Mouse (Mus musculus) frontal cortex, postnatal 36 days (tissue): Measurements from ENCODE around the gene Nppb.
A peak's percentile ranks its signal among the peaks of the same experiment; 100 is the strongest.

ENCODE experiments used
- DNase-seq, 2 experiments: peaks; one replicate each; pipeline ENCODE4 v3.0.0; 2022; ENCODE audit warnings: low spot score in 2 of 2

Gene Nppb

GRCm38 (mm10) chr4:147976237-147976636, 9.4 kb upstream of the Nppb start:
- DNase-seq = no peak

DNA sequence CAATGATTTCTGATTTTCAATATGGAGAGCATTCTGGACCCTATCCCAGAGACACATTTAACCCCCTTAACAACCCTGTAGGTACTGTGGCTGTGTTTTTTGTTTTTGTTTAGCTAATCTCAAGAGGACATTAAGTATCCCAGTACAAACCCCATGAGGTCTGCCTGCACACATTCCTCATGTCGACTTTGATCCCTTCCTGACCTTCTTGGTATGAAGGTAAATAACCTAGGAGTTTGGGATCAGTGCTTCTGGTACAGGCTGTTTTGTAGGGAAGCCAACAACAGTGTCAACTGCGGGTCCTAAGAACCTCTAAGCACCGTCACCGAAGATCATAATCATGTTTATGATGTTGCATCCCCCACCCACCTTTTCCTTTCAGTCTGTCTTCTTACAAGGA, 7.9 kb upstream of the Nppb start:
- DNase-seq = no peak

- no peak for DNase-seq
These were observed 7.2 kb upstream of the Nppb start for GRCm38 (mm10) chr4:147978391-147978790.

- DNase-seq = no peak
These were observed 6.1 kb upstream of the Nppb start for GRCm38 (mm10) chr4:147979441-147979860.

GRCm38 (mm10) chr4:147993571-147994095, 8.0 kb downstream of the Nppb start:
- DNase-seq = no peak

GRCm38 (mm10) chr4:147995311-147995710, 9.7 kb downstream of the Nppb start:
- no peak for DNase-seq

DNA sequence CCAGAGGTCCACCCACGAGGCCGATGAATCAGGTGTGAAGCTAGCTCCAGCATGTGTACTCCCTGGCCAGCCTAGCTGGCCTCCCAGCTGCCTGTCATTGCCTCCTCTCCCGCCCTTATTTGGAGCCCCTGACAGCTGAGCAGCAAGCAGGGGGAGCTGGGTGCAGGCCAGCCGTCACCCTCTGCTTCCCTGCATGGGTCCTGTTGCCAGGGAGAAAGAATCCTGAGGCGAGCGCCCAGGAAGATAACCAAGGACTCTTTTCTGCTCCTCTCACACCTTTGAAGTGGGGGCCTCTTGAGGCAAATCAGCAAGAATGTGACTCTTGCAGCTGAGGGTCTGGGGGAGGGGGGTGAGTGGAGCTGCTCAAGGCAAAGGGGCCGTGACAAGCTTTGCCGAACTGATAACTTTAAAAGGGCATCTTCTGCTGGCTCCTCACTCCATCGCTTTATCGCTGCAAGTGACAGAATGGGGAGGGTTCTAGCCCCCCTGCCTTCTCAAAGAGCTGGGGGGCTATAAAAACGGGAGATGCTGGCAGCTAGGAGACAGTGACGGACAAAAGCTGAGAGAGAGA, 14.7 kb downstream of the Nppb start, which contains the start of gene Nppa:
Gene Nppa, plus strand, starts transcription at position 521 of the 571 bp plus-strand sequence.
- no peak for DNase-seq

- no peak for DNase-seq
These were observed 15.6 kb downstream of the Nppb start for GRCm38 (mm10) chr4:148001013-148001789.

DNA sequence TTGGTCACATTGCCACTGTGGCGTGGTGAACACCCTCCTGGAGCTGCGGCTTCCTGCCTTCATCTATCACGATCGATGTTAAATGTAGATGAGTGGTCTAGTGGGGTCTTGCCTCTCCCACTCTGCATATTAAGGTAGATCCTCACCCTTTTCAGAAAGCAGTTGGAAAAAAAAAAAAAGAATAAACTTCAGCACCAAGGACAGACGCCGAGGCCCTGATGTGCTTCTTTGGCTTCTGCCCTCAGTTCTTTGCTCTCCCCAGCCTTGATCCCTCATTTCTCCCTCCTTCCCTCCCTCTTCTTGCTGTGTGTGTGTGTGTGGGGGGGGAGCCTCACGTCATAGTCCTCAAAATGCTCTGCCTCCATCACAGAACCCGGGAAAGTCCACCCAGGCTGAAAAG, 16.3 kb downstream of the Nppb start:
- no peak for DNase-seq

DNA sequence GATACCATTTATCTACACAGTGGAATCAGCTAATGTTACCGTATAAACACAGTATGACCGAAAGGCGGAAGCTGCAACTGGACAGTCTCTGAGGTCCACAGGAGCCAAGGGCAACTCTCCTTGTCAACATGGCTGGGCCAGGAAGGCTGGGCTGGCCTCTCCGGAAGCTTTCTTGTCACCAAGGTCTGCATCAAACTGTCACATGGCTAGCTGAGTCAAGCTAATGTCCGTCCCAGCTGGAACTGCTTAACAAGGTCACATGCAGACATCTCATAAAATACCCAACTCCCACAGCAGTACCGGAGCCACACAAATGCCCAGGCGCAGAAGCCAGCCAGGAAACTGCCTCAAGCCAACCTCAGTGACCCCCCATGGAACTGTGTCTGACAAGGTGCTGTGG, 18.8 kb downstream of the Nppb start:
- DNase-seq = no peak

DNA sequence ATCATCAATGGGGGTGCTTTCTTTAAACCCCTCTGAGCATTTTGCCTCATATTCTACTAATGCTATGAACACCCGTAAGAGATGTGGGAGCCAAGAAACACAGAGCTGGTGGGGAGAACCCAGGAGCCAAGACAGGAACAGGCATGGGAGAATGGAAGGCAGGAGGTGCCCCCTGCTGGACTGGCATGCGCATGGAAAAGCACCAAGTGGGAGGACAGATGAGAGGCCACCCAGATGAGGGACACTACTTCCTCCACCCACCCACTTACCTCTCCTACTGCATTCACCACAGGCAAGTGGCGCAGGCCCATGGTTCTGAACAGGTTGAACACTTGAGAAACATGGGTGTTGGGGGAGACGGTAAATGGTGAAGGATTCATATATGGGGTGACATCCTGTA, 22.8 kb downstream of the Nppb start:
- DNase-seq = peak; percentile 66

- DNase-seq = no peak
These were observed 24.1 kb downstream of the Nppb start for GRCm38 (mm10) chr4:148009641-148010040.

DNA sequence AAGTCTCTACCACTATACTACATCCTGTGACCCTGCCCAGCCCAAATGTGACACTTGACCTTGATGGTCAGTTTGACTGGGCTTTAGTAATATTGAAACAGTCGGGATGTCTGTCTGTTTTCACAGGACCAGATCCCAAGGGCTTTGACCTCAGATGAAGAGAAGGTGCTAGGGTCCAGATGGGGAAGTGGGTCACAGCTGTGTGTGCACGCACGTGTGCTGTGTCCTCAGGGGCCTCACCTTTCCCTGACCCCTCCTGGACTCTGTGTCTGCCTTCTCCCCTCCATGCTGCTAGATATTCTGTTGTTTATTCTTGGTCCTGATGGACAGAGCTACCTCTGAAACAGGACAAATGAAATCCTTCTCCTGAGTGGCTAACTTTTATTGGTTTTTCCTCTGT, 25.7 kb downstream of the Nppb start:
- DNase-seq = no peak

DNA sequence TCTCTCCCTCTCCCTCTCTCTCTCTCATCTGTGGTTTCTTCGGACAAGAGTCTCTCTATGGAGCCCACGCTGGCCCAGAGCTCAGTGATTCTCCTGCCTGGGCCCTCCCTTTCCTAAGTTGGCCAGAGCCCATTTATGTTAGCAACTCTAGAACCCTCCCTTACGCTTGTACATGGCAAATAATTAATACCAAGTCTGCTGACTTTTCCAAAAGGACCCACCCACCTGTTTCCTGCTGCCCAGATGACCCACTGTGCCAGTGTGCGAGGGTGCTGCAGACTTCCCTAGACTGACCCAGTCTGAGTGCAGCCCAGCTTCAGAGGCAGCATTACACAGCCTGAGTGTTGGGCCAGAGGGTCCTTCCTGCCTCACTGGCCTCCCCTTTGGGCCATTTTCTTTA, 26.6 kb downstream of the Nppb start:
- DNase-seq = no peak

- no peak for DNase-seq
These were observed 29.8 kb downstream of the Nppb start for GRCm38 (mm10) chr4:148015418-148015817.

DNA sequence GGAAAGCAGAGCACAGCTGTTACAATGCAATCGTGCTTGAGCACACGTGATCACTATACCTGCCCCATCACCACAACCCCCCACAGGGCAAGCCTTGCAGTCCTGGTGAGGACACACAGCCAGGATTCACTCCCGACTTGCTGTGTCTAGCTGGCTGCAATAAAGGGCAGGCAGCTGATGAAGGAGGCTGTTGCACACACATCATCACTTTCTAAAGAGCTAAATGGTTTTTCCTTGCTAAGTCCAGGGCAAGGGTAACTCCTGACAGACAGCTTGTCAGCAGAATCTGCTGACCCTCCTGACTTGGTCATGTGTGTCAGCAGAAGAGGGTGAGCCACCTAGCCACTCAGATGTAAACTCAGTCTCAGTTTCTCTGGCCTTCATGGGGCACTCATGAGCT, 31.4 kb downstream of the Nppb start:
- DNase-seq = no peak

GRCm38 (mm10) chr4:148018410-148018809, 32.8 kb downstream of the Nppb start:
- no peak for DNase-seq

GRCm38 (mm10) chr4:148024003-148024402, 38.4 kb downstream of the Nppb start:
- DNase-seq = no peak

DNA sequence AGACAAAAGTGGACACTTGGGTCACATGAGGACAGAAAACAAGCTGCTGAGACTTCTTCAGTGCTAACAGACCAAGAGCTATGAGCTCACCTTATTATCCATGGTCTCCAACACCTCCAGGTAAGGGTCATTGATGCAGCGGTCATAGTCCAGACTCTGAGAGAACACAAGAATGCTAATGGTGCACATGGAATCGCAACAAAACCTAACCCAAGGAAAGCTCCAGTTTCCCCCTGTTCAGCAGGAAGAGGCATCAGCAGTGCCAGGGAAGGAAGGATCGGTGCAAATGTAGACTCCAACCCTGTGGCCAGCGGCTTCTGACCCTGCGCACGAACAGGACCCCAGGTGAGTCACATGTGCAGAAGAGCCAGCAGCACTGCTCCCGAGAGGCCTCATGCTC, 43.7 kb downstream of the Nppb start:
- no peak for DNase-seq

DNA sequence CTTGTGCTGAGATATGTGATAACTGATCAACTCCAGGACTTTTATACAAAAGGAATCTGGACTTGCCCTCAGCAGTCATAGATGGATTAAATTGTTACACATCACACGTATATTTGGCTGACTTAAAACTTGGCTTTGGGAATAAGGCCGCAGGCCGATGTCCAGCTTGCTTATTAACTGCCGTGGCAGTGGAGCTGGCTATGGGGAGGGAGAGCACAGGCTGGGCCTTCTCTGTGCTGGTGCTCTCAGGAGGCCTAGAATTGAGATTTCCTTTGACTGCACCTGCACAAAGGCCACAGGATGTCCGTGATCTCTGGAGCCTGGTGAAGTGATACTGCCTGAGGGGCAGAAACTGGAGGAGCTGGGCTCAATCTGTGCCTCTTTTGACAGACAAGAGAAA, 44.9 kb downstream of the Nppb start:
- no peak for DNase-seq

- DNase-seq = no peak
These were observed 48.3 kb downstream of the Nppb start for GRCm38 (mm10) chr4:148033858-148034410.

GRCm38 (mm10) chr4:148035440-148035839, 49.9 kb downstream of the Nppb start:
- DNase-seq = no peak
